Mouse (Mus musculus): Measurements from ENCODE around the gene F10. TPM values are rescaled to one million over a fixed set of nuclear protein-coding genes. Genes with fewer than 3 reads are reported as not detected.

Gene F10
- polyA plus RNA-seq, 1 experiment from 2014 or later: 0.25 TPM

GRCm38 (mm10) chr8:13039054-13039453 lies 1.9 kb downstream of the F10 start:
- no peak for ATAC-seq
- 78% methylated on average over 6 of the region's 6 CpGs for WGBS
- Histone ChIP-seq H3K9me3 (ENCODE audit: control insufficient read depth, low read length) (no peaks in the 10 kb centered on the region), H3K36me3 (ENCODE audit: control insufficient read depth, insufficient read depth, low read length) (no peaks in the 10 kb centered on the region), H3K4me1 (ENCODE audit: control insufficient read depth, insufficient read depth, low read depth, low read length) (no peaks in the 10 kb centered on the region), H3K9ac (ENCODE audit: low read depth, low read length) (no peak overlapping the region), H3K27ac (ENCODE audit: low read depth, low read length) (no peak overlapping the region), H3K4me2 (ENCODE audit: low read length) (no peak overlapping the region), H3K4me3 (ENCODE audit: low read length) (no peak overlapping the region), H3K27me3 (replicated peaks; ENCODE audit: control insufficient read depth, insufficient read depth, low read length) (no peaks in the 10 kb centered on the region)

- no peak overlapping the region for H3K27ac ChIP-seq (ENCODE audit: low read depth, low read length)
Observed at GRCm38 (mm10) chr8:13041459-13041858, 4.4 kb downstream of the F10 start.

GRCm38 (mm10) chr8:13047652-13048051 lies 10.5 kb downstream of the F10 start:
- no peak overlapping the region for H3K27ac ChIP-seq (ENCODE audit: low read depth, low read length)
- H3K9ac ChIP-seq (ENCODE audit: low read depth, low read length): no peak overlapping the region
- no peaks in the 10 kb centered on the region for H3K4me1 ChIP-seq (ENCODE audit: control insufficient read depth, insufficient read depth, low read depth, low read length)
- 54% methylated on average over 5 of the region's 5 CpGs for WGBS
- H3K36me3 ChIP-seq (ENCODE audit: control insufficient read depth, insufficient read depth, low read length): no peaks in the 10 kb centered on the region
- H3K4me3 ChIP-seq (ENCODE audit: low read length): no peak overlapping the region
- no peaks in the 10 kb centered on the region; the same call in 1 of the 2 replicates for H3K9me3 ChIP-seq (ENCODE audit: control insufficient read depth, low read length)
- no peak overlapping the region for H3K4me2 ChIP-seq (ENCODE audit: low read length)
- no peaks in the 10 kb centered on the region for H3K27me3 ChIP-seq (replicated peaks; ENCODE audit: control insufficient read depth, insufficient read depth, low read length)
- ATAC-seq: no peak

More at GRCm38 (mm10) chr8:13041459-13041858, 4.4 kb downstream of the F10 start:
- Histone ChIP-seq H3K4me2 (ENCODE audit: low read length) (no peak overlapping the region), H3K27me3 (replicated peaks; ENCODE audit: control insufficient read depth, insufficient read depth, low read length) (no peaks in the 10 kb centered on the region), H3K4me3 (ENCODE audit: low read length) (no peak overlapping the region), H3K9me3 (ENCODE audit: control insufficient read depth, low read length) (no peaks in the 10 kb centered on the region), H3K36me3 (ENCODE audit: control insufficient read depth, insufficient read depth, low read length) (no peaks in the 10 kb centered on the region), H3K4me1 (ENCODE audit: control insufficient read depth, insufficient read depth, low read depth, low read length) (no peaks in the 10 kb centered on the region), H3K9ac (ENCODE audit: low read depth, low read length) (no peak overlapping the region)
- WGBS: 89% methylated on average over 4 of the region's 4 CpGs
- no peak for ATAC-seq

GRCm38 (mm10) chr8:13050550-13050949 lies 13.4 kb downstream of the F10 start:
- no peak overlapping the region for H3K27ac ChIP-seq (ENCODE audit: low read depth, low read length)
- no peak for ATAC-seq
- no peak overlapping the region for H3K4me3 ChIP-seq (ENCODE audit: low read length)
- no peaks in the 10 kb centered on the region for H3K27me3 ChIP-seq (replicated peaks; ENCODE audit: control insufficient read depth, insufficient read depth, low read length)
- H3K4me2 ChIP-seq (ENCODE audit: low read length): no peak overlapping the region
- no peak overlapping the region for H3K9ac ChIP-seq (ENCODE audit: low read depth, low read length)
- H3K4me1 ChIP-seq (ENCODE audit: control insufficient read depth, insufficient read depth, low read depth, low read length): no peaks in the 10 kb centered on the region
- H3K36me3 ChIP-seq (ENCODE audit: control insufficient read depth, insufficient read depth, low read length): no peaks in the 10 kb centered on the region
- 72% methylated on average over 10 of the region's 10 CpGs for WGBS
- H3K9me3 ChIP-seq (ENCODE audit: control insufficient read depth, low read length): no peaks in the 10 kb centered on the region; the same call in 1 of the 2 replicates

GRCm38 (mm10) chr8:13057351-13057750 lies 20.2 kb downstream of the F10 start:
- Histone ChIP-seq H3K36me3 (ENCODE audit: control insufficient read depth, insufficient read depth, low read length) (no peaks in the 10 kb centered on the region), H3K27ac (ENCODE audit: low read depth, low read length) (no peak overlapping the region), H3K4me2 (ENCODE audit: low read length) (no peak overlapping the region), H3K9ac (ENCODE audit: low read depth, low read length) (no peak overlapping the region), H3K4me1 (ENCODE audit: control insufficient read depth, insufficient read depth, low read depth, low read length) (no peaks in the 10 kb centered on the region), H3K9me3 (ENCODE audit: control insufficient read depth, low read length) (no peaks in the 10 kb centered on the region), H3K27me3 (replicated peaks; ENCODE audit: control insufficient read depth, insufficient read depth, low read length) (no peaks in the 10 kb centered on the region), H3K4me3 (ENCODE audit: low read length) (no peak overlapping the region)
- WGBS: 86% methylated on average over 4 of the region's 4 CpGs
- no peak for ATAC-seq

GRCm38 (mm10) chr8:13060441-13061150 lies 23.5 kb downstream of the F10 start, which contains the start of gene Proz:
Gene Proz, plus strand, starts transcription at chr8:13060914.
- H3K27me3 ChIP-seq (replicated peaks; ENCODE audit: control insufficient read depth, insufficient read depth, low read length): no peaks in the 10 kb centered on the region
- ATAC-seq: no peak
- 84% methylated on average over 17 of the region's 17 CpGs for whole genome bisulfite sequencing
- no peak within 1 kb of the TSS for H3K27ac ChIP-seq (ENCODE audit: low read depth, low read length)
- no peaks in the 10 kb centered on the region for H3K9me3 ChIP-seq (ENCODE audit: control insufficient read depth, low read length)
- H3K4me1 ChIP-seq (ENCODE audit: control insufficient read depth, insufficient read depth, low read depth, low read length): no peaks in the 10 kb centered on the region
- H3K4me3 ChIP-seq (ENCODE audit: low read length): no peak within 1 kb of the TSS
- no peak within 1 kb of the TSS for H3K9ac ChIP-seq (ENCODE audit: low read depth, low read length)
- no peaks in the 10 kb centered on the region for H3K36me3 ChIP-seq (ENCODE audit: control insufficient read depth, insufficient read depth, low read length)
- no peak within 1 kb of the TSS for H3K4me2 ChIP-seq (ENCODE audit: low read length)

GRCm38 (mm10) chr8:13063112-13063511 lies 26.0 kb downstream of the F10 start:
- Histone ChIP-seq H3K4me3 (ENCODE audit: low read length) (no peak overlapping the region), H3K9me3 (ENCODE audit: control insufficient read depth, low read length) (no peaks in the 10 kb centered on the region), H3K9ac (ENCODE audit: low read depth, low read length) (no peak overlapping the region), H3K4me2 (ENCODE audit: low read length) (no peak overlapping the region), H3K4me1 (ENCODE audit: control insufficient read depth, insufficient read depth, low read depth, low read length) (no peaks in the 10 kb centered on the region), H3K27ac (ENCODE audit: low read depth, low read length) (no peak overlapping the region), H3K27me3 (replicated peaks; ENCODE audit: control insufficient read depth, insufficient read depth, low read length) (no peaks in the 10 kb centered on the region), H3K36me3 (ENCODE audit: control insufficient read depth, insufficient read depth, low read length) (no peaks in the 10 kb centered on the region)
- no peak for ATAC-seq
- 86% methylated on average over 16 of the region's 16 CpGs for WGBS

- no peak for ATAC-seq
- whole genome bisulfite sequencing: 94% methylated on average over 11 of the region's 11 CpGs
- H3K4me3 ChIP-seq (ENCODE audit: low read length): no peak overlapping the region
Observed at GRCm38 (mm10) chr8:13073255-13073654, 36.1 kb downstream of the F10 start.

GRCm38 (mm10) chr8:13075044-13075443 lies 37.9 kb downstream of the F10 start:
- ATAC-seq: no peak
- no peak overlapping the region for H3K27ac ChIP-seq (ENCODE audit: low read depth, low read length)
- 93% methylated on average over 8 of the region's 8 CpGs for WGBS

More at GRCm38 (mm10) chr8:13073255-13073654, 36.1 kb downstream of the F10 start:
- Histone ChIP-seq H3K27ac (ENCODE audit: low read depth, low read length) (no peak overlapping the region), H3K4me1 (ENCODE audit: control insufficient read depth, insufficient read depth, low read depth, low read length) (no peaks in the 10 kb centered on the region), H3K4me2 (ENCODE audit: low read length) (no peak overlapping the region), H3K9me3 (ENCODE audit: control insufficient read depth, low read length) (no peaks in the 10 kb centered on the region), H3K27me3 (replicated peaks; ENCODE audit: control insufficient read depth, insufficient read depth, low read length) (no peaks in the 10 kb centered on the region), H3K9ac (ENCODE audit: low read depth, low read length) (no peak overlapping the region), H3K36me3 (ENCODE audit: control insufficient read depth, insufficient read depth, low read length) (peaks cover 32% of the 10 kb centered on the region)

More at GRCm38 (mm10) chr8:13075044-13075443, 37.9 kb downstream of the F10 start:
- H3K27me3 ChIP-seq (replicated peaks; ENCODE audit: control insufficient read depth, insufficient read depth, low read length): no peaks in the 10 kb centered on the region
- H3K4me2 ChIP-seq (ENCODE audit: low read length): no peak overlapping the region
- H3K4me3 ChIP-seq (ENCODE audit: low read length): no peak overlapping the region
- H3K9ac ChIP-seq (ENCODE audit: low read depth, low read length): no peak overlapping the region
- H3K36me3 ChIP-seq (ENCODE audit: control insufficient read depth, insufficient read depth, low read length): peaks cover 47% of the 10 kb centered on the region
- no peaks in the 10 kb centered on the region for H3K4me1 ChIP-seq (ENCODE audit: control insufficient read depth, insufficient read depth, low read depth, low read length)
- H3K9me3 ChIP-seq (ENCODE audit: control insufficient read depth, low read length): no peaks in the 10 kb centered on the region

Measured in hindbrain, embryonic 16.5 days (tissue).